20 mouse cellular contexts compared by ENCODE assay signal in the genomic region with DNA sequence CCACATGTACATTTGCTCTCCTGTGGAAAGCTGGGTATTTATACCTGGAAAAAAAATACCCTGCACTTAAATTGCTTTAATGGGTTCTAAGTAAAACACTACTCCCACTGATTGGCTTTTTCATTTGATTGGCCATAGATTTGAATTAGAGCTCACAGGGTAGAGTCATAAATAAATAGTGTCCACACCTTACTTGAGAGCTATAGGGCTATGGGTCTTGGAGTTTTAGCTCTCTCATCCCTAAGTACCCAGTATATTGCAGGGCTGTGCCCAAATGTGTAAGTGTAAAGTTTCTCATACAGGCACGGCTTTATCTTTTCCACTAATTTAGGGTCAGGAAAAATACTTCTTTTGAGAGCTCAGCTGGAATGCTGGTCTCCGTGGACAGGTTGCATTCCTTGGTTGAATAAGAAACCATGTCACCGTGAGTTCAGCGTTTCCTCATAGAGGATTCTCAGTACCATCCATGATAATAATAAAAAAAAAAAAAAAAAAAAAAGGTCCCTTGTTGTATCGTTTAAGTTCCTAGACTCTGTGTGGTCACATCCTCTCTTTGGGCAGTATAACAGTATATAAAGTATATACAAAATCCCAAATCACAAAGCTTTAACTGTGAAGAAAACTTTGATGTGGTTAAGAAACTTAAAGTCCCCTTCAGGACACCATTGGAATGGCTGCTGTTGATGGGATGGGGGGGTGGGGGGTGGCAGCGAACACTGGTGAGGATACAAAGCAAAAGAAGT.
"Had no signal": no experiment of that assay in that cellular context is flagged by ENCODE, and none has a peak within 500 bp of the region (broad histone marks: within the 10 kb centered on the region; RNA-seq: fewer than 3 reads in every experiment).

No protein-coding gene starts in this region.

- H3K9me3 ChIP-seq: lung, embryonic 15.5 days; midbrain, embryonic 10.5 days; midbrain, embryonic 12.5 days; neural tube, embryonic 12.5 days; neural tube, embryonic 15.5 days had no signal

- H3K27me3 ChIP-seq: lung, embryonic 15.5 days; midbrain, embryonic 12.5 days; neural tube, embryonic 12.5 days; neural tube, embryonic 15.5 days had no signal

- H3K27ac ChIP-seq: midbrain, embryonic 10.5 days; midbrain, embryonic 12.5 days; neural tube, embryonic 12.5 days; neural tube, embryonic 15.5 days had no signal

- H3K4me3 ChIP-seq: lung, embryonic 15.5 days; midbrain, embryonic 10.5 days; midbrain, embryonic 12.5 days; myocyte; neural tube, embryonic 12.5 days; neural tube, embryonic 15.5 days had no signal

- ATAC-seq: liver, postnatal 0 days; midbrain, embryonic 16.5 days had no signal

- H3K9ac ChIP-seq: liver, postnatal 0 days; lung, embryonic 15.5 days; midbrain, embryonic 12.5 days; neural tube, embryonic 12.5 days; neural tube, embryonic 15.5 days had no signal

- DNase-seq: liver, postnatal 0 days; lung, adult 2 months; lung, postnatal 10 days; lung, postnatal 4 days; midbrain, embryonic 14.5 days; retina, postnatal 1 day; right cerebral cortex, adult 18-20 months; right cerebral cortex, postnatal 25 days; right cerebral cortex, postnatal 4 days; spleen, adult 18-20 months; thymus, adult 18-20 months; thymus, postnatal 14 days; thymus, postnatal 36 days had no signal

- H3K36me3 ChIP-seq: lung, embryonic 15.5 days; midbrain, embryonic 10.5 days; midbrain, embryonic 12.5 days; neural tube, embryonic 12.5 days; neural tube, embryonic 15.5 days had no signal

- H3K4me2 ChIP-seq: lung, embryonic 15.5 days; midbrain, embryonic 12.5 days; neural tube, embryonic 12.5 days; neural tube, embryonic 15.5 days had no signal
